Mouse (Mus musculus): ENCODE measurements around the gene Srek1.

DNA sequence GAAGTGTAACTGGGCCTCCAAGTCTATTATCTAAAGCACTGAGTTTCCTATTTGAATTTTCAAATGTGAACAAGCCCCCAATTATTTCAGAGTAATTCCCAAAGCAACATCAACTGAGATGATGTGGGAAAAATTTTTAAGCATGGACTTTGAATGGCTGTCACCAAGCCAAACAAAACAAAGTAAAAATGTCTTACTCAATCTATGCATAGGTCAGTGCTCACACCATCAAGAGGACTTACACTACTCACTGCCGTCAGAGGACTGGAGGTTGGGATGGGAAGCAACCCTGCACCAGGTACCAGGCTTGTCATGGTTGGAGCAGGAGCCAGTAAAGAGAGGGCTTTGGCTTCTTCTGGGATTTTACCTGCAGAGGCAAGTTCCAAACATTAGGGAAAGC is 10.8 kb downstream of the Srek1 start:
- TF ChIP-seq GATA1 (IDR thresholded peaks at IDR 0.05; ENCODE audit: borderline replicate concordance, low read length), result no peak
- no peak for TF ChIP-seq FLI1 (IDR thresholded peaks at IDR 0.05; ENCODE audit: low read length)
